Mouse (Mus musculus): ENCODE data around the gene Efhd1. TPM values are rescaled to one million over a fixed set of nuclear protein-coding genes. Genes with fewer than 3 reads are reported as not detected.

Efhd1 gene
- polyA plus RNA-seq, 1 experiment from 2014 or later, result 0.44 TPM

DNA sequence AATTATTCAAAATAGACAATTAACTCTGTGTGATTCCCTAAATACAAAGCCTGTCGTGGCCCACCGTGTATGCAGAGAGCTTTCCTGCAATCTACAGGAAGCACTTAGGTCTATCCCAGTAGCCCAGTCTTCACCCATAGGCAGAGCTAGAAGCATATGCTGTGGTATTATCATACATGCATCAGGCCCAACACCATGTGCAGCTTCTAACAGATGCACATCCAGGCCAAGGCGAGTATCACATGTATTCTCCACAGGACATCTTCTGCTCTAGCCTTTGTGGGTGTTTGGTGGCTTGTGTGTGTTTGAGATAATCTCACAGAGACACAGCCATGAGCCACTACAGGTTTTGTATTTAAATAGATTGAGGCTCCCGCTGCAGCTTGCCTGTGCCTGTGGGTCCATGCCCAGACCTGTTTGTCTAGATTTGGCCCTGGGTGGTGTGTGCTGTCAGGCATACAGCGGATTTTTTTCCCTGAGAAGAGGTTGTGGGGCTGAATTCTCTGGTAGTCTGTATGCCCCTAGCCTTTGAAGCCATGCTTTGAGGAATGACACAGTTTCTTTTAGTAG is 12.0 kb upstream of the Efhd1 start:
- WGBS, result 67% methylated on average over 5 of the region's 5 CpGs
- no peak for DNase-seq (ENCODE audit: low spot score)

DNA sequence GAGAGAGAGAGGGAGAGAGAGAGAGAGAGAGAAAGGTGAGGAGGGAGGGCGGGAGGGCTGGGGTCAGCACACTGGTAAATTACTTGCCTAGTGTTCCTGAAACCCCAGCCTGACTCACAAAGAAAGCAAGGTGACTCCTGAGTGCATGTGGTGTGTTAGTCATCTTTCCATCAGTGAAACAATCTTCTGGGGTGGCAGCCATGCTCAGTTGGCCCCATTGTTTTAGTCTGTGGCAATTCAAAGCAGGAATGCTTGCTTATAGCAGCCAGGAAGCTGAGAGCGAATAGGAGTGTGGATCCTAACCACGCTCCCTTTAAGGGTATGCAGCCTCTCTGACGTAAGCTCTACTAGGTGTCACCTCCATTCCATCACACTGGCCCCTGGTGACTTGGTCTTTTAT is 9.0 kb upstream of the Efhd1 start:
- Histone ChIP-seq H3K36me3 (no peaks in the 10 kb centered on the region), H3K4me1 (0 out of 2 replicates have a peak, but pooled peaks cover 4% of the 10 kb centered on the region), H3K27me3 (ENCODE audit: insufficient read depth, poor library complexity, severe bottlenecking) (peaks cover 39% of the 10 kb centered on the region), H3K4me3 (no peak overlapping the region), H3K9me3 (no peaks in the 10 kb centered on the region), H3K27ac (no peak overlapping the region)
- 49% methylated on average over 4 of the region's 4 CpGs for WGBS
- no peak for DNase-seq (ENCODE audit: low spot score)

More for the DNA sequence above, 12.0 kb upstream of the Efhd1 start:
- peaks cover 10% of the 10 kb centered on the region for H3K27me3 ChIP-seq (ENCODE audit: insufficient read depth, poor library complexity, severe bottlenecking)
- H3K9me3 ChIP-seq, result no peaks in the 10 kb centered on the region
- H3K4me3 ChIP-seq, result no peak overlapping the region
- H3K4me1 ChIP-seq, result no peaks in the 10 kb centered on the region
- no peaks in the 10 kb centered on the region for H3K36me3 ChIP-seq
- H3K27ac ChIP-seq, result no peak overlapping the region

DNA sequence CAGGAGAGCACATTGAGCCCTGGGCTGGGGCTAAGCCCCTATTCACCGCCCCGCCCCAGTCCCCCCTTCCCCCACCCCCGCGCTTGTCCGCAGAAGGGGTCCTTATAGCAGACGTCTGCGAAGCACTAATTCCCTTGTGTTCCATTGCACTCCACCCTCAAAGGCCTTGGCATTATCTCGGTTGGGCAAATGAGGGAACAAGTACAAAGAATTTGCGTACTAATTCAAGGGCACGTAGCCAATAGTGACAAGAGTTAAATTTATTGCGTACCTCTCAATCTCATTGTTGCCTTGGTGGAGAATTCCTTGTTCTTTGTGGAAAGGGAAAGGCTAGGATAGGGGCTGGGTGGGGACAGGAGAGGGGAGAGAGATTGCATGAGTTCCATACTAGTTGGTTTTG is 6.5 kb upstream of the Efhd1 start:
- H3K36me3 ChIP-seq, result no peaks in the 10 kb centered on the region
- 16% methylated on average over 11 of the region's 11 CpGs for WGBS
- no peaks in the 10 kb centered on the region for H3K9me3 ChIP-seq
- 0 out of 2 replicates have a peak, but pooled peaks cover 4% of the 10 kb centered on the region for H3K4me1 ChIP-seq
- peaks cover 62% of the 10 kb centered on the region for H3K27me3 ChIP-seq (ENCODE audit: insufficient read depth, poor library complexity, severe bottlenecking)
- DNase-seq (ENCODE audit: low spot score), result no peak
- H3K27ac ChIP-seq, result no peak overlapping the region
- H3K4me3 ChIP-seq, result no peak overlapping the region

DNA sequence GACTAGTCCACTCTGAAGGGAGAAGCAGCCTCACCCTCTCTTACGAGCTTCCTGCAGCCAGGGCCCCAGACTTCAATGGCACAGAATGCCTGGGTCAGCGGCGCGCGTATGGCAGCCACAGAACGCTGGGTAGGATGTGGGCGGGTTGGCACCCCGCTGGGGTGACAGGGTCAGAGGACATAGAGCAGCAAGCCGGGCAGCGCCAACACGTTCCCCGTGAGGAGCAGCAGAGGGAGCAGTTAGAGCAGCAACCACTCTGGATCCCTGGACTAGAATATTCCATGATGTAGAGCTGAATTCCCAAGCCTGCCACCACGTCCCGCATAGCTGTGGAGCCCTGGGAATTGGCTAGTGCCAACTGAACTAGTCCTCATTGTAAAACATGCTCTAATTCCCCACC is 5.7 kb upstream of the Efhd1 start:
- DNase-seq (ENCODE audit: low spot score), result no peak
- H3K9me3 ChIP-seq, result no peaks in the 10 kb centered on the region
- H3K27ac ChIP-seq, result 0 out of 2 replicates have a peak overlapping the region, but pooled peaks have one; percentile 22
- no peaks in the 10 kb centered on the region for H3K36me3 ChIP-seq
- WGBS, result 9% methylated on average over 14 of the region's 14 CpGs
- H3K27me3 ChIP-seq (ENCODE audit: insufficient read depth, poor library complexity, severe bottlenecking), result peaks cover 70% of the 10 kb centered on the region
- no peak overlapping the region for H3K4me3 ChIP-seq
- H3K4me1 ChIP-seq, result 0 out of 2 replicates have a peak, but pooled peaks cover 4% of the 10 kb centered on the region

- 64% methylated on average over 2 of the region's 2 CpGs for WGBS
- H3K4me3 ChIP-seq, result no peak overlapping the region
- peaks cover 10% of the 10 kb centered on the region for H3K4me1 ChIP-seq
- no peak overlapping the region for H3K27ac ChIP-seq
- no peak for DNase-seq (ENCODE audit: low spot score)
- no peaks in the 10 kb centered on the region for H3K36me3 ChIP-seq
- H3K27me3 ChIP-seq (ENCODE audit: insufficient read depth, poor library complexity, severe bottlenecking), result peaks cover 75% of the 10 kb centered on the region
- H3K9me3 ChIP-seq, result no peaks in the 10 kb centered on the region
Measured at GRCm38 (mm10) chr1:87259316-87259715, 4.8 kb upstream of the Efhd1 start.

DNA sequence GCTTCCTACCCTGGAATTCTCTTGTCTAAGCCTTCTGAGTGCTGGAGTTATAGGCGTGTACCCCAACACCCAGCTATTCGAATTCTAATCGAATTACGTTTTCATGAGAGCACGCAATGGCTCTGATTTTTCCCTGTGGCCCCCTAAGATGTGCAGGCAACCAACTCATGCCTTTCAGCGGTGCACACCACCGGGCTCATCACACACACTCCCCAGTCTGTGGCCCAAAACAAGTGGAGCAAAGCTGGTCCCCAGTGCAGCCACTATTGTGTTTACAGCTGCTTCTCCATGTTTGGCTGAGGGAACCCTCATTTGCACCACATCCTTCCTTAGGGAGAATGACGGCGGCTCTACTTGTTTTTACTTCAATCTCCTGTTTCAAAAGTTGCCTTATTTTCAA is 906 bp upstream of the Efhd1 start:
- 4% methylated on average over 9 of the region's 9 CpGs for WGBS
- no peak for DNase-seq (ENCODE audit: low spot score)
- Histone ChIP-seq H3K4me1 (peaks cover 27% of the 10 kb centered on the region), H3K4me3 (no peak overlapping the region), H3K27ac (no peak overlapping the region), H3K36me3 (no peaks in the 10 kb centered on the region), H3K27me3 (ENCODE audit: insufficient read depth, poor library complexity, severe bottlenecking) (peaks cover 98% of the 10 kb centered on the region), H3K9me3 (no peaks in the 10 kb centered on the region)

GRCm38 (mm10) chr1:87263796-87264133 is 398 bp upstream of the Efhd1 start:
- Histone ChIP-seq H3K4me3 (peak overlapping the region; percentile 57), H3K27ac (no peak overlapping the region), H3K36me3 (no peaks in the 10 kb centered on the region), H3K27me3 (ENCODE audit: insufficient read depth, poor library complexity, severe bottlenecking) (peaks cover 98% of the 10 kb centered on the region), H3K9me3 (no peaks in the 10 kb centered on the region), H3K4me1 (peaks cover 23% of the 10 kb centered on the region)
- no peak for DNase-seq (ENCODE audit: low spot score)
- 1% methylated on average over 12 of the region's 12 CpGs for WGBS

- Histone ChIP-seq H3K36me3 (no peaks in the 10 kb centered on the region), H3K27me3 (ENCODE audit: insufficient read depth, poor library complexity, severe bottlenecking) (peaks cover 93% of the 10 kb centered on the region), H3K4me1 (peaks cover 26% of the 10 kb centered on the region), H3K27ac (no peak overlapping the region), H3K9me3 (no peaks in the 10 kb centered on the region), H3K4me3 (peak overlapping the region; percentile 57)
- WGBS, result under 1% methylated on average over 13 of the region's 13 CpGs
- no peak for DNase-seq (ENCODE audit: low spot score)
Measured at GRCm38 (mm10) chr1:87265200-87265599, 1.0 kb downstream of the Efhd1 start.

DNA sequence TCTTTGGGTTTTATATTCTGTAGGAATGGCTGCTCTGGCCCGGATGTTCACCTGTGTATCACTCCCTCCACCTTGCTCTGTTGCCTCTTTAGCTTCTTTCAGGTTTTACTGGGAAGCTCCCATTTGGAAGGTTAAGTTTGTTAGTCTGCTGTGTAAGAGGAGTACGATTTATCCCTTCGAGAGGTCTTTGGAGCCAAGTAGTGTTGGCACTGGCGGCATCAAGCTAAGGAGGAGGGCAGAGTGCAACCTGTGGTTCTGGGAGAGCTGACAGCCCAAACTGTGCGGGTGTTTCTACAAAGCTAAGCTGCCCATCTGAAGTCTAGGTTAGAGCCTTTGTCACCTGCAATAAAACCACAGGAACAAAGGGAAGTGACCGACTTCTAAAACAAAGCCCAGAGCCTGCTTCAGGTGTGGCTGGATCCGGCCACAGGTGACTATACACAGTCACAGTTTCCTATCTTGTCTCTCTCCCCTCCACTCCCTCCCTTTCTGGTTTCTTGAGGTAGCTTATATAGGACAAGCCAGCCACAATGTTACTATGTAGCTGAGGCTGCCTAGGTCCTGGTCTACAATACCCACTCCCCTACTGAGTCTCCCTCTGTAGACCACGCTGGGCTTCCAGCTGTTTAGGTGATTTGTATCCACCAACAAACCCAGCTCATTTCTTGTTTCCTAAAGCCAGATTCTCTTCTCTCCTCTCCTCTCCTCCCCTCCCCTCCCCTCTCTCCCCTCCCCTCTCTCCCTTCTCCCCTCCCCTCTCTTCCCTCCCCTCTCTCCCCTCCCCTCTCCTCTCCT is 2.3 kb downstream of the Efhd1 start:
- 28% methylated on average over 8 of the region's 8 CpGs for WGBS
- Histone ChIP-seq H3K27me3 (ENCODE audit: insufficient read depth, poor library complexity, severe bottlenecking) (peaks cover 81% of the 10 kb centered on the region), H3K9me3 (no peaks in the 10 kb centered on the region)

DNA sequence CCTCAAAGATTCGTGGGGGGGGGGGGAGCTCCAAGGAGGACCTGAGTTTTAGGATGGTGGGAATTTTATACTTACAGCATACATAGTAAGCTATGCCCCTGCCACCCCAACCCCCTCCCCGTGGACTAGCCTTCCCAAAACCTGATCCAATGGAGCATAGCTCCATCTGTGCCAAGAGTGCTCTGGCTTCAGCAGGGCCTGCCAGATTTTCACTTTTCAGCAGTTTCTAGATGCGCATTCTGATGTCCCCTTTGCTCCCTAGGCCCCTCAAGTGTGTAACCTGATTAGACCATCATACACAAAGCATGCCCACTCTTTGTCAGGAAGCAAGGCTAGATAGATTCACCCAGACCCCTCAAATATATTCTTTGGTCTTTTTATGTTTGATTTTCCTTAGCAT is 6.0 kb downstream of the Efhd1 start:
- H3K27ac ChIP-seq, result no peak overlapping the region
- WGBS, result 23% methylated on average over 3 of the region's 3 CpGs
- peaks cover 57% of the 10 kb centered on the region for H3K27me3 ChIP-seq (ENCODE audit: insufficient read depth, poor library complexity, severe bottlenecking)
- no peaks in the 10 kb centered on the region for H3K9me3 ChIP-seq
- peak overlapping the region; percentile 35; the same call in 1 of the 2 replicates for H3K4me3 ChIP-seq
- H3K36me3 ChIP-seq, result no peaks in the 10 kb centered on the region
- H3K4me1 ChIP-seq, result peaks cover 45% of the 10 kb centered on the region
- DNase-seq (ENCODE audit: low spot score), result no peak

More for the DNA sequence above, 2.3 kb downstream of the Efhd1 start:
- H3K36me3 ChIP-seq, result no peaks in the 10 kb centered on the region
- no peak overlapping the region for H3K4me3 ChIP-seq
- H3K27ac ChIP-seq, result no peak overlapping the region
- DNase-seq (ENCODE audit: low spot score), result no peak
- H3K4me1 ChIP-seq, result peaks cover 39% of the 10 kb centered on the region

GRCm38 (mm10) chr1:87270641-87271467 is 6.7 kb downstream of the Efhd1 start:
- WGBS, result 5% methylated on average over 19 of the region's 20 CpGs
- no peaks in the 10 kb centered on the region for H3K9me3 ChIP-seq
- H3K27ac ChIP-seq, result peak overlapping the region; percentile 47; the same call in 1 of the 2 replicates
- peak overlapping the region; percentile 35 for H3K4me3 ChIP-seq
- H3K4me1 ChIP-seq, result peaks cover 40% of the 10 kb centered on the region
- H3K36me3 ChIP-seq, result no peaks in the 10 kb centered on the region
- H3K27me3 ChIP-seq (ENCODE audit: insufficient read depth, poor library complexity, severe bottlenecking), result peaks cover 57% of the 10 kb centered on the region
- no peak for DNase-seq (ENCODE audit: low spot score)

DNA sequence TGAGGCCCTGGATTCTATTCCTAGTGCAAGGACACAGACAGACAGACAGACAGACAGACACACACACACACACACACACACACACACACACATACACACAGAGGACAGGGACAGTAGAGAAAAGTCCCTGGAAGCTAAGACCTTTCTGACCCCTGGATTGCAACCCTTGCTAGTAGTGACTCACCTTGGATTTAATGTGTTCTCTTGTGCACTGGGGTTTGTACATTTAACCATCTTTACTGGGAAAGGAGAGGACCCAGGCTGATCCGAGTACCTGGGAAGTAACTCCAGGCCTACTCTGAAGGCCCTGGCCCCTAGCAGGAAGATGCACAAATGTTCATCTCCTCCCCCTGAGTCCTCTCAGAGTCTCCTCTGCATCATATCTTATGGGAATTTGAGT is 7.4 kb downstream of the Efhd1 start:
- 67% methylated on average over 1 of the region's 1 CpGs for WGBS
- Histone ChIP-seq H3K27ac (no peak overlapping the region), H3K9me3 (no peaks in the 10 kb centered on the region), H3K4me3 (no peak overlapping the region), H3K27me3 (ENCODE audit: insufficient read depth, poor library complexity, severe bottlenecking) (peaks cover 49% of the 10 kb centered on the region), H3K4me1 (peaks cover 38% of the 10 kb centered on the region), H3K36me3 (no peaks in the 10 kb centered on the region)
- no peak for DNase-seq (ENCODE audit: low spot score)

- no peak for DNase-seq (ENCODE audit: low spot score)
- no peak overlapping the region; the same call in 1 of the 2 replicates for H3K27ac ChIP-seq
- no peak overlapping the region for H3K4me3 ChIP-seq
- peaks cover 38% of the 10 kb centered on the region for H3K4me1 ChIP-seq
- WGBS, result 45% methylated on average over 3 of the region's 3 CpGs
- peaks cover 40% of the 10 kb centered on the region for H3K27me3 ChIP-seq (ENCODE audit: insufficient read depth, poor library complexity, severe bottlenecking)
- no peaks in the 10 kb centered on the region for H3K9me3 ChIP-seq
- H3K36me3 ChIP-seq, result no peaks in the 10 kb centered on the region
Measured at GRCm38 (mm10) chr1:87272462-87272861, 8.3 kb downstream of the Efhd1 start.
